Mouse (Mus musculus) forebrain, embryonic 15.5 days (tissue): ENCODE results near the gene Pygo1. TPM values are rescaled to one million over a fixed set of nuclear protein-coding genes. Genes with fewer than 3 reads are reported as not detected.

ENCODE experiments used
- ATAC-seq: fragments of 200-750 bp; cut with Nextera tagmentation; replicated peaks from 2 replicates; pipeline ENCODE4 v1.8.0; 2017; ENCODE audit warnings: mild to moderate bottlenecking, moderate TSS enrichment, moderate library complexity
- H3K27ac ChIP-seq: fragments of 300-500 bp; sonication (generic); replicated peaks from 2 replicates; pipeline ENCODE4 v1.5.1; 2015; ENCODE audit warnings: mild to moderate bottlenecking, inconsistent platforms
- H3K27me3 ChIP-seq: fragments of 300-500 bp; sonication (generic); 2 replicates; pipeline ENCODE4 v1.6.1; 2015; ENCODE audit warnings: inconsistent platforms
- H3K36me3 ChIP-seq: fragments of 300-500 bp; sonication (generic); 2 replicates; pipeline ENCODE4 v1.6.1; 2015; ENCODE audit warnings: mild to moderate bottlenecking, inconsistent platforms
- H3K4me1 ChIP-seq: fragments of 300-500 bp; sonication (generic); 2 replicates; pipeline ENCODE4 v1.6.1; 2015; ENCODE audit warnings: inconsistent platforms
- H3K4me2 ChIP-seq: fragments of 300-500 bp; sonication (generic); replicated peaks from 2 replicates; pipeline ENCODE4 v1.6.1; 2015; ENCODE audit warnings: mild to moderate bottlenecking, inconsistent platforms
- H3K4me3 ChIP-seq: fragments of 300-500 bp; sonication (generic); 2 replicates; pipeline ENCODE4 v1.5.1; 2015; ENCODE audit warnings: mild to moderate bottlenecking, inconsistent platforms
- H3K9ac ChIP-seq: fragments of 300-500 bp; sonication (generic); replicated peaks from 2 replicates; pipeline ENCODE4 v1.6.1; 2015; ENCODE audit warnings: mild to moderate bottlenecking, inconsistent platforms
- H3K9me3 ChIP-seq: fragments of 300-500 bp; sonication (generic); 2 replicates; pipeline ENCODE4 v1.6.1; 2016; ENCODE audit warnings: inconsistent platforms
- WGBS: fragments of 180-500 bp; shearing (Covaris S2); methylation state at CpG from one replicate; pipeline ENCODE4 v1.1.7; 2015; ENCODE audit warnings: mixed read lengths; 5-methylcytosine and 5-hydroxymethylcytosine counted together
- polyA plus RNA-seq: library from polyadenylated mRNA; unstranded; fragments of >200 nt; fragmentation: Nextera tagmentation; extraction: Ambion mirVana; gene quantifications from 2 replicates; pipeline ENCODE4 v1.2.1, GENCODE M21; 2015

The Pygo1 gene
- polyA plus RNA-seq, result 14.8 and 15.4 TPM in 2 replicates

- WGBS, result under 1% methylated on average over 67 of the region's 108 CpGs
- H3K36me3 ChIP-seq, result no peaks in the 10 kb centered on the region
- peak within 1 kb of the TSS; percentile 93 for H3K9ac ChIP-seq
- peak within 1 kb of the TSS; percentile 90 for H3K27ac ChIP-seq
- peak within 1 kb of the TSS; percentile 78 for H3K4me3 ChIP-seq
- H3K4me2 ChIP-seq, result peak within 1 kb of the TSS; percentile 92
- no peaks in the 10 kb centered on the region for H3K9me3 ChIP-seq
- H3K27me3 ChIP-seq, result no peaks in the 10 kb centered on the region
- ATAC-seq, result peak; percentile 86
- peaks cover 27% of the 10 kb centered on the region for H3K4me1 ChIP-seq
Observed at GRCm38 (mm10) chr9:72925021-72925934, at the start of gene Pygo1. Pygo1 (plus strand) TSS chr9:72925645.

- peaks cover 10% of the 10 kb centered on the region; the same call in 1 of the 2 replicates for H3K27me3 ChIP-seq
- no peaks in the 10 kb centered on the region for H3K9me3 ChIP-seq
- no peak overlapping the region for H3K27ac ChIP-seq
- 88% methylated on average over 2 of the region's 2 CpGs for WGBS
- no peak overlapping the region for H3K4me2 ChIP-seq
- peaks cover 26% of the 10 kb centered on the region for H3K4me1 ChIP-seq
- no peak overlapping the region for H3K4me3 ChIP-seq
- no peak overlapping the region for H3K9ac ChIP-seq
- no peak for ATAC-seq
- H3K36me3 ChIP-seq, result no peaks in the 10 kb centered on the region
Observed at GRCm38 (mm10) chr9:72875878-72876277, 49.6 kb upstream of the Pygo1 start.

- 44% methylated on average over 11 of the region's 11 CpGs for WGBS
- Histone ChIP-seq H3K27me3 (peaks cover 10% of the 10 kb centered on the region; the same call in 1 of the 2 replicates), H3K36me3 (no peaks in the 10 kb centered on the region), H3K9ac (no peak overlapping the region), H3K4me3 (no peak overlapping the region), H3K4me1 (peaks cover 23% of the 10 kb centered on the region), H3K27ac (no peak overlapping the region), H3K9me3 (no peaks in the 10 kb centered on the region), H3K4me2 (no peak overlapping the region)
- no peak for ATAC-seq
Observed at GRCm38 (mm10) chr9:72877905-72878304, 47.5 kb upstream of the Pygo1 start.

GRCm38 (mm10) chr9:72878656-72879055 is 46.8 kb upstream of the Pygo1 start:
- ATAC-seq, result no peak
- H3K4me1 ChIP-seq, result peaks cover 23% of the 10 kb centered on the region
- H3K4me3 ChIP-seq, result no peak overlapping the region
- 47% methylated on average over 6 of the region's 6 CpGs for WGBS
- H3K27ac ChIP-seq, result no peak overlapping the region
- peaks cover 10% of the 10 kb centered on the region; the same call in 1 of the 2 replicates for H3K27me3 ChIP-seq
- H3K9ac ChIP-seq, result no peak overlapping the region
- H3K4me2 ChIP-seq, result no peak overlapping the region
- H3K9me3 ChIP-seq, result no peaks in the 10 kb centered on the region
- H3K36me3 ChIP-seq, result no peaks in the 10 kb centered on the region

- peaks cover 23% of the 10 kb centered on the region for H3K4me1 ChIP-seq
- H3K36me3 ChIP-seq, result no peaks in the 10 kb centered on the region
- H3K9me3 ChIP-seq, result no peaks in the 10 kb centered on the region
- H3K9ac ChIP-seq, result no peak overlapping the region
- no peak overlapping the region for H3K4me2 ChIP-seq
- H3K27me3 ChIP-seq, result peaks cover 10% of the 10 kb centered on the region; the same call in 1 of the 2 replicates
- H3K27ac ChIP-seq, result no peak overlapping the region
- 25% methylated on average over 3 of the region's 3 CpGs for WGBS
- ATAC-seq, result no peak
- no peak overlapping the region for H3K4me3 ChIP-seq
Observed at GRCm38 (mm10) chr9:72879601-72880000, 45.8 kb upstream of the Pygo1 start.

GRCm38 (mm10) chr9:72880225-72880960 is 45.1 kb upstream of the Pygo1 start:
- Histone ChIP-seq H3K27me3 (peaks cover 10% of the 10 kb centered on the region; the same call in 1 of the 2 replicates), H3K27ac (no peak overlapping the region), H3K4me3 (no peak overlapping the region), H3K36me3 (no peaks in the 10 kb centered on the region), H3K9me3 (no peaks in the 10 kb centered on the region), H3K9ac (no peak overlapping the region), H3K4me1 (peaks cover 23% of the 10 kb centered on the region), H3K4me2 (no peak overlapping the region)
- 26% methylated on average over 16 of the region's 16 CpGs for WGBS
- ATAC-seq, result no peak

GRCm38 (mm10) chr9:72881026-72881768 is 44.2 kb upstream of the Pygo1 start:
- Histone ChIP-seq H3K4me1 (peaks cover 23% of the 10 kb centered on the region), H3K4me2 (no peak overlapping the region), H3K4me3 (no peak overlapping the region), H3K27me3 (peaks cover 10% of the 10 kb centered on the region; the same call in 1 of the 2 replicates), H3K9ac (no peak overlapping the region), H3K27ac (no peak overlapping the region), H3K36me3 (no peaks in the 10 kb centered on the region), H3K9me3 (no peaks in the 10 kb centered on the region)
- no peak for ATAC-seq
- WGBS, result 16% methylated on average over 15 of the region's 15 CpGs

- Histone ChIP-seq H3K4me3 (no peak overlapping the region), H3K4me2 (no peak overlapping the region), H3K36me3 (no peaks in the 10 kb centered on the region), H3K9ac (no peak overlapping the region), H3K9me3 (no peaks in the 10 kb centered on the region), H3K4me1 (peaks cover 21% of the 10 kb centered on the region; the same call in 1 of the 2 replicates), H3K27me3 (peaks cover 6% of the 10 kb centered on the region; the same call in 1 of the 2 replicates), H3K27ac (no peak overlapping the region)
- 13% methylated on average over 3 of the region's 3 CpGs for WGBS
- peak; percentile 78 for ATAC-seq
Observed at GRCm38 (mm10) chr9:72883940-72884339, 41.5 kb upstream of the Pygo1 start.

- Histone ChIP-seq H3K36me3 (no peaks in the 10 kb centered on the region), H3K27me3 (no peaks in the 10 kb centered on the region), H3K27ac (no peak overlapping the region), H3K4me1 (no peaks in the 10 kb centered on the region), H3K4me2 (no peak overlapping the region), H3K9me3 (no peaks in the 10 kb centered on the region), H3K4me3 (no peak overlapping the region), H3K9ac (no peak overlapping the region)
- no peak for ATAC-seq
- 91% methylated on average over 1 of the region's 1 CpGs for WGBS
Observed at GRCm38 (mm10) chr9:72889777-72890176, 35.7 kb upstream of the Pygo1 start.

GRCm38 (mm10) chr9:72890499-72891085 is 34.9 kb upstream of the Pygo1 start:
- Histone ChIP-seq H3K27me3 (no peaks in the 10 kb centered on the region), H3K4me1 (no peaks in the 10 kb centered on the region), H3K4me2 (no peak overlapping the region), H3K9me3 (no peaks in the 10 kb centered on the region), H3K4me3 (no peak overlapping the region), H3K27ac (no peak overlapping the region), H3K9ac (no peak overlapping the region), H3K36me3 (no peaks in the 10 kb centered on the region)
- no peak for ATAC-seq
- 74% methylated on average over 10 of the region's 10 CpGs for WGBS

GRCm38 (mm10) chr9:72892761-72893160 is 32.7 kb upstream of the Pygo1 start:
- H3K27me3 ChIP-seq, result no peaks in the 10 kb centered on the region
- H3K4me2 ChIP-seq, result no peak overlapping the region
- H3K4me3 ChIP-seq, result no peak overlapping the region
- no peaks in the 10 kb centered on the region for H3K36me3 ChIP-seq
- no peaks in the 10 kb centered on the region for H3K9me3 ChIP-seq
- ATAC-seq, result no peak
- 92% methylated on average over 5 of the region's 5 CpGs for WGBS
- H3K27ac ChIP-seq, result no peak overlapping the region
- no peaks in the 10 kb centered on the region for H3K4me1 ChIP-seq
- H3K9ac ChIP-seq, result no peak overlapping the region
